Mouse (Mus musculus): ENCODE measurements around the gene Bcl7a. TPM values are rescaled to one million over a fixed set of nuclear protein-coding genes. Genes with fewer than 3 reads are reported as not detected.
A peak's percentile ranks its signal among the peaks of the same experiment; 100 is the strongest.

Gene Bcl7a
- polyA plus RNA-seq, 2 experiments: 20.1 to 28.3 TPM

- ATAC-seq (ENCODE audit: low FRiP score, low read depth) (no peak), DNase-seq (ENCODE audit: low spot score) (no peak)
- 91% methylated on average over 5 of the region's 5 CpGs for WGBS
- peaks cover 72% of the 10 kb centered on the region for H3K36me3 ChIP-seq (ENCODE audit: control insufficient read depth, insufficient read depth, low read length)
- no peak overlapping the region for H3K4me3 ChIP-seq (replicated peaks; ENCODE audit: low read length)
- H3K27ac ChIP-seq (replicated peaks; ENCODE audit: low read depth, low read length): no peak overlapping the region
- no peaks in the 10 kb centered on the region for H3K27me3 ChIP-seq (ENCODE audit: control insufficient read depth, insufficient read depth, low read length)
- H3K4me2 ChIP-seq (replicated peaks; ENCODE audit: low read depth, low read length, severe bottlenecking): no peak overlapping the region
- no peak overlapping the region for H3K9ac ChIP-seq (ENCODE audit: low read depth, low read length, severe bottlenecking)
- TF ChIP-seq POLR2A (IDR thresholded peaks at IDR 0.05; ENCODE audit: borderline replicate concordance, extremely low read depth, insufficient read depth, insufficient read length): no peak
- no peaks in the 10 kb centered on the region for H3K9me3 ChIP-seq (ENCODE audit: control insufficient read depth, low read length)
- H3K4me1 ChIP-seq (ENCODE audit: control insufficient read depth, insufficient read depth, low read length): no peaks in the 10 kb centered on the region
Measured at GRCm38 (mm10) chr5:123370049-123370448, 26.4 kb downstream of the Bcl7a start.

- Histone ChIP-seq H3K4me3 (replicated peaks; ENCODE audit: low read length) (no peak overlapping the region), H3K9ac (ENCODE audit: low read depth, low read length, severe bottlenecking) (no peak overlapping the region), H3K4me1 (ENCODE audit: control insufficient read depth, insufficient read depth, low read length) (no peaks in the 10 kb centered on the region), H3K27ac (replicated peaks; ENCODE audit: low read depth, low read length) (no peak overlapping the region), H3K36me3 (ENCODE audit: control insufficient read depth, insufficient read depth, low read length) (peaks cover 44% of the 10 kb centered on the region), H3K9me3 (ENCODE audit: control insufficient read depth, low read length) (no peaks in the 10 kb centered on the region), H3K4me2 (replicated peaks; ENCODE audit: low read depth, low read length, severe bottlenecking) (no peak overlapping the region), H3K27me3 (ENCODE audit: control insufficient read depth, insufficient read depth, low read length) (no peaks in the 10 kb centered on the region)
- ATAC-seq (ENCODE audit: low FRiP score, low read depth): no peak
- 89% methylated on average over 10 of the region's 10 CpGs for WGBS
- no peak for TF ChIP-seq POLR2A (IDR thresholded peaks at IDR 0.05; ENCODE audit: borderline replicate concordance, extremely low read depth, insufficient read depth, insufficient read length)
- DNase-seq (ENCODE audit: low spot score): no peak
Measured at GRCm38 (mm10) chr5:123375262-123375661, 31.6 kb downstream of the Bcl7a start.

- H3K27me3 ChIP-seq (ENCODE audit: control insufficient read depth, insufficient read depth, low read length): no peaks in the 10 kb centered on the region
- no peaks in the 10 kb centered on the region for H3K9me3 ChIP-seq (ENCODE audit: control insufficient read depth, low read length)
- H3K4me3 ChIP-seq (replicated peaks; ENCODE audit: low read length): no peak overlapping the region
- DNase-seq (ENCODE audit: low spot score) (no peak), ATAC-seq (ENCODE audit: low FRiP score, low read depth) (no peak)
- H3K9ac ChIP-seq (ENCODE audit: low read depth, low read length, severe bottlenecking): no peak overlapping the region
- H3K4me2 ChIP-seq (replicated peaks; ENCODE audit: low read depth, low read length, severe bottlenecking): no peak overlapping the region
- H3K27ac ChIP-seq (replicated peaks; ENCODE audit: low read depth, low read length): no peak overlapping the region
- 94% methylated on average over 6 of the region's 6 CpGs for WGBS
- H3K4me1 ChIP-seq (ENCODE audit: control insufficient read depth, insufficient read depth, low read length): no peaks in the 10 kb centered on the region
- TF ChIP-seq POLR2A (IDR thresholded peaks at IDR 0.05; ENCODE audit: borderline replicate concordance, extremely low read depth, insufficient read depth, insufficient read length): no peak
- peaks cover 37% of the 10 kb centered on the region for H3K36me3 ChIP-seq (ENCODE audit: control insufficient read depth, insufficient read depth, low read length)
Measured at GRCm38 (mm10) chr5:123375793-123376452, 32.3 kb downstream of the Bcl7a start.

GRCm38 (mm10) chr5:123376569-123376968 is 32.9 kb downstream of the Bcl7a start:
- Histone ChIP-seq H3K27me3 (ENCODE audit: control insufficient read depth, insufficient read depth, low read length) (no peaks in the 10 kb centered on the region), H3K9me3 (ENCODE audit: control insufficient read depth, low read length) (no peaks in the 10 kb centered on the region), H3K27ac (replicated peaks; ENCODE audit: low read depth, low read length) (no peak overlapping the region), H3K9ac (ENCODE audit: low read depth, low read length, severe bottlenecking) (no peak overlapping the region), H3K4me3 (replicated peaks; ENCODE audit: low read length) (no peak overlapping the region), H3K4me2 (replicated peaks; ENCODE audit: low read depth, low read length, severe bottlenecking) (no peak overlapping the region), H3K4me1 (ENCODE audit: control insufficient read depth, insufficient read depth, low read length) (no peaks in the 10 kb centered on the region), H3K36me3 (ENCODE audit: control insufficient read depth, insufficient read depth, low read length) (peaks cover 31% of the 10 kb centered on the region)
- no peak for TF ChIP-seq POLR2A (IDR thresholded peaks at IDR 0.05; ENCODE audit: borderline replicate concordance, extremely low read depth, insufficient read depth, insufficient read length)
- 0 out of 2 replicates have a peak, but pooled peaks have one; percentile 21 for ATAC-seq (ENCODE audit: low FRiP score, low read depth)
- 35% methylated on average over 10 of the region's 10 CpGs for WGBS
- peak; percentile 79 for DNase-seq (ENCODE audit: low spot score)

GRCm38 (mm10) chr5:123377120-123377955 is 33.7 kb downstream of the Bcl7a start:
- no peak overlapping the region for H3K9ac ChIP-seq (ENCODE audit: low read depth, low read length, severe bottlenecking)
- ATAC-seq (ENCODE audit: low FRiP score, low read depth) (no peak), DNase-seq (ENCODE audit: low spot score) (peak; percentile 79)
- TF ChIP-seq POLR2A (IDR thresholded peaks at IDR 0.05; ENCODE audit: borderline replicate concordance, extremely low read depth, insufficient read depth, insufficient read length): no peak
- no peaks in the 10 kb centered on the region for H3K27me3 ChIP-seq (ENCODE audit: control insufficient read depth, insufficient read depth, low read length)
- H3K4me2 ChIP-seq (replicated peaks; ENCODE audit: low read depth, low read length, severe bottlenecking): no peak overlapping the region
- H3K27ac ChIP-seq (replicated peaks; ENCODE audit: low read depth, low read length): no peak overlapping the region
- 0 out of 2 replicates have a peak, but pooled peaks cover 3% of the 10 kb centered on the region for H3K4me1 ChIP-seq (ENCODE audit: control insufficient read depth, insufficient read depth, low read length)
- H3K4me3 ChIP-seq (replicated peaks; ENCODE audit: low read length): no peak overlapping the region
- H3K9me3 ChIP-seq (ENCODE audit: control insufficient read depth, low read length): no peaks in the 10 kb centered on the region
- 68% methylated on average over 15 of the region's 15 CpGs for WGBS
- peaks cover 23% of the 10 kb centered on the region for H3K36me3 ChIP-seq (ENCODE audit: control insufficient read depth, insufficient read depth, low read length)

Data from limb, embryonic 14.5 days (tissue).